Mouse (Mus musculus): ENCODE data around the gene Ednra. TPM values are rescaled to one million over a fixed set of nuclear protein-coding genes. Genes with fewer than 3 reads are reported as not detected.
"Not testable (repeated sequence)": the region's sequence is repeated elsewhere in the genome, so short reads cannot be mapped to it uniquely, and the experiment has no call there.

Ednra gene
- polyA plus RNA-seq, 1 experiment from 2014 or later, result 34.0 TPM

DNA sequence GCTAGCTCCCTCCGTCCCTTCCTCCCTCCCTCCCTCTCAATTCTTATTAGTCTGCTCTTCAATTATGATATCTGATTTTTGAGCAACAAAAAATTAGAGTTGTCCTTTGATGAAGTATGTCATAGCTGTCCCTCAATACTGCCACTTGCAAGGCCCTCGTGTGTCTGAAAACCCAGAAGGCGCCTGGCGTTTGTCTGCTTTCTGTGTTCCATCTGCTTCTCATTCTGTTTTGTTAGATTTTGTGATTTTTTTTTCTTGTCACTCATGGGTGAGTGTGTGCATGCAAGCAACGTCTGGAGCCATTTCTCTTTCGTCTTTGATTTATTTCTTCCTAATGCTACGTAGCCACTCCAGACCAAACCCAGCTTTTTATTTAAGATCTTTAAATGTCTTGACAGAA, 9.8 kb downstream of the Ednra start:
- Histone ChIP-seq H3K36me3 (peaks cover under 1% of the 10 kb centered on the region; the same call in 1 of the 2 replicates), H3K27ac (peak overlapping the region; percentile 57), H3K4me1 (peaks cover 37% of the 10 kb centered on the region), H3K4me2 (no peak overlapping the region), H3K9me3 (no peaks in the 10 kb centered on the region), H3K9ac (no peak overlapping the region), H3K27me3 (no peaks in the 10 kb centered on the region), H3K4me3 (no peak overlapping the region)
- no peak for ATAC-seq (ENCODE audit: insufficient number of reproducible peaks, low FRiP score, low TSS enrichment, low read depth)
- WGBS, result 36% methylated on average over 7 of the region's 7 CpGs

DNA sequence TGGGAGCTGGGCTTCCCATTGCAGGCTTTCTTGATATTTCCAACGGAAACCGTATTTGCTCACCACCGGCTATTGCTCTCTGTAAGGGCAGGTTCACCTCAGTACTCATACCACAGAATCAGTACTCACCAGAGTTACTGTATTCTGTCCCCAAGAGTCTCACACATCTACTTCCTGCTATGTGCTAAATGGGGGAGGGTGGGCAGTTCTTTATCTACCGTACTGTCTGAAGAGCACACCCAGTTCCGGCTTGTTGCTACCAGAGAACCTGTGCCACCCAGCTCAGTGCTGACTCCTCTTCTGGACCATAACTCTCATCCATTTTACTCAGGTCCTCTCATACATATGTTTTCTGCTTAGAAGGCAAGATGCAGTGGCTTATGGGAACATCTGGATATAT, 10.6 kb downstream of the Ednra start:
- ATAC-seq (ENCODE audit: insufficient number of reproducible peaks, low FRiP score, low TSS enrichment, low read depth), result no peak
- peaks cover 37% of the 10 kb centered on the region for H3K4me1 ChIP-seq
- no peak overlapping the region for H3K4me2 ChIP-seq
- H3K4me3 ChIP-seq, result no peak overlapping the region
- H3K36me3 ChIP-seq, result no peaks in the 10 kb centered on the region
- WGBS, result 51% methylated on average over 5 of the region's 5 CpGs
- H3K27me3 ChIP-seq, result no peaks in the 10 kb centered on the region
- no peak overlapping the region for H3K9ac ChIP-seq
- H3K9me3 ChIP-seq, result no peaks in the 10 kb centered on the region
- H3K27ac ChIP-seq, result peak overlapping the region; percentile 57; the same call in 1 of the 2 replicates

- H3K27ac ChIP-seq, result no peak overlapping the region
- H3K9me3 ChIP-seq, result no peaks in the 10 kb centered on the region
- ATAC-seq (ENCODE audit: insufficient number of reproducible peaks, low FRiP score, low TSS enrichment, low read depth), result no peak
- WGBS, result 89% methylated on average over 4 of the region's 4 CpGs
- H3K4me2 ChIP-seq, result no peak overlapping the region
- H3K27me3 ChIP-seq, result no peaks in the 10 kb centered on the region
- H3K4me3 ChIP-seq, result no peak overlapping the region
- 0 out of 2 replicates have a peak, but pooled peaks cover 2% of the 10 kb centered on the region for H3K4me1 ChIP-seq
- H3K9ac ChIP-seq, result no peak overlapping the region
- H3K36me3 ChIP-seq, result peaks cover 6% of the 10 kb centered on the region; the same call in 1 of the 2 replicates
Observed at GRCm38 (mm10) chr8:77704768-77705167, 19.5 kb downstream of the Ednra start.

DNA sequence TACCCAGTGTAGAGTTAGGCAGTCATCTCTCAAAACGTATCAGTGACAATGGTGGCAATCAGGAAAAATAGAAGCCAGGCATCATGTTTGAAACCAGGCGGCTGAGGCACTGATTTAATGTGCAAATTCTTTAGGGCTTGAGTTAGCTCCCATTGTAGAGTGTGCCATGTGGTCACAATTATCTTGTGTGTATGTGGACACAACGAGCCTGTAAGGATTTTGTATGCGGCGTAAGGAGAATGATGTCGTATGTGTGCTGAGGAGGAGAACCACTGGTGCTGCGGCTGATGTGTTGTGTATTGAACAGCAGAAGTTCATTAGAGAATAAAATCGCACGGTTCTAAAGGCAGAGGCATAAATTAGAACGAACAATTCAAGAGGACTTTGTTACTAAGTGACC, 26.2 kb downstream of the Ednra start:
- Histone ChIP-seq H3K27me3 (no peaks in the 10 kb centered on the region), H3K9me3 (no peaks in the 10 kb centered on the region), H3K4me2 (no peak overlapping the region), H3K4me1 (peaks cover 7% of the 10 kb centered on the region; the same call in 1 of the 2 replicates), H3K9ac (no peak overlapping the region), H3K36me3 (no peaks in the 10 kb centered on the region), H3K27ac (peak overlapping the region; percentile 14), H3K4me3 (no peak overlapping the region)
- ATAC-seq (ENCODE audit: insufficient number of reproducible peaks, low FRiP score, low TSS enrichment, low read depth), result no peak
- WGBS, result 40% methylated on average over 10 of the region's 10 CpGs

DNA sequence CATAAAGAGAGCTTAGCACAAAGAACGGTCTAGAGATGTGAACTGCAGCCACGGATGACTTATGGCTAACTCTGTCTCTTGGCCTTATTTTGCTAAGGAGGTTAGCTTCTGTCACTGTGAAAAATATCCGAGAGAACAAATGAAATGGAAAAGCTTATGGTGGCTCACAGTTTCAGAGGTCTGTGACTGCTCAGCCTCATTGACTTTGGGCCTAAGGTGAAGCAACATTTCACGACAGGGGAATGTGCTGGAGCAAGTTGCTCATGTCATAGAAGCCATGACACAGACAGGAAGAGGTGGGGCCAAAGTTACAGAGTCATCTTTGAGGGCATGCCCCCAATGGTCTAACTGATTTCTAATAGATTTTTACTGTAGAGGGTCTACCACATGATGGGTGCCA, 28.1 kb downstream of the Ednra start:
- H3K27ac ChIP-seq, result no peak overlapping the region
- H3K9ac ChIP-seq, result no peak overlapping the region
- no peaks in the 10 kb centered on the region for H3K36me3 ChIP-seq
- no peak overlapping the region for H3K4me2 ChIP-seq
- H3K9me3 ChIP-seq, result no peaks in the 10 kb centered on the region
- H3K4me3 ChIP-seq, result no peak overlapping the region
- WGBS, result 79% methylated on average over 4 of the region's 4 CpGs
- H3K27me3 ChIP-seq, result no peaks in the 10 kb centered on the region
- H3K4me1 ChIP-seq, result peaks cover 7% of the 10 kb centered on the region; the same call in 1 of the 2 replicates
- ATAC-seq (ENCODE audit: insufficient number of reproducible peaks, low FRiP score, low TSS enrichment, low read depth), result no peak

GRCm38 (mm10) chr8:77695486-77696058, 28.7 kb downstream of the Ednra start:
- no peaks in the 10 kb centered on the region for H3K9me3 ChIP-seq
- H3K4me1 ChIP-seq, result peaks cover 7% of the 10 kb centered on the region; the same call in 1 of the 2 replicates
- H3K9ac ChIP-seq, result no peak overlapping the region
- 26% methylated on average over 5 of the region's 5 CpGs for WGBS
- no peaks in the 10 kb centered on the region for H3K27me3 ChIP-seq
- H3K4me3 ChIP-seq, result no peak overlapping the region
- no peak for ATAC-seq (ENCODE audit: insufficient number of reproducible peaks, low FRiP score, low TSS enrichment, low read depth)
- no peak overlapping the region for H3K27ac ChIP-seq
- no peaks in the 10 kb centered on the region for H3K36me3 ChIP-seq
- H3K4me2 ChIP-seq, result no peak overlapping the region

DNA sequence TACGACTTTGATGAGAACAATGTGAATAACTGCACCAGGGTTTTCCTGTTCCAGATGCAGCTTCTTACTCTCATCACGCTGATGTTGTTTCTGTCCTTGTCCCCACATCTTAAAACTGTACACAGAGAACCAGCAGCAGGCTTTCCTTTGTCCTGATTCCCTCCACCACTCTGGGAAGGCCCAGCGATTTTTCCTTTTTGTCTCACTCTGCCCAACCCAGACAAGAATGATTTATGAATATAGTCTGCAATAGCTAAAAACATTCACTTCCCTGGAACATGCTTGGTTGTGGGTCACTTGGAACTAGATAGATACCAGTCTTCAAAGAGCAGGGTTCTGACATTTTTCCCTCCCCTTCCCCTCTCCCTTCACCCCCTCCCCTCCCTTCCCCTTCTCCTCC, 29.2 kb downstream of the Ednra start:
- Histone ChIP-seq H3K9ac (no peak overlapping the region), H3K4me1 (peaks cover 7% of the 10 kb centered on the region; the same call in 1 of the 2 replicates), H3K4me2 (no peak overlapping the region), H3K36me3 (no peaks in the 10 kb centered on the region), H3K9me3 (no peaks in the 10 kb centered on the region), H3K27ac (no peak overlapping the region), H3K4me3 (no peak overlapping the region), H3K27me3 (no peaks in the 10 kb centered on the region)
- WGBS, result 60% methylated on average over 3 of the region's 3 CpGs
- ATAC-seq (ENCODE audit: insufficient number of reproducible peaks, low FRiP score, low TSS enrichment, low read depth), result no peak

GRCm38 (mm10) chr8:77694588-77694987, 29.7 kb downstream of the Ednra start:
- no peak overlapping the region for H3K9ac ChIP-seq
- no peak overlapping the region for H3K4me3 ChIP-seq
- H3K9me3 ChIP-seq, result no peaks in the 10 kb centered on the region
- H3K27ac ChIP-seq, result no peak overlapping the region
- H3K27me3 ChIP-seq, result no peaks in the 10 kb centered on the region
- H3K4me2 ChIP-seq, result no peak overlapping the region
- 82% methylated on average over 4 of the region's 4 CpGs for WGBS
- ATAC-seq (ENCODE audit: insufficient number of reproducible peaks, low FRiP score, low TSS enrichment, low read depth), result no peak
- no peaks in the 10 kb centered on the region for H3K36me3 ChIP-seq
- H3K4me1 ChIP-seq, result peaks cover 7% of the 10 kb centered on the region; the same call in 1 of the 2 replicates

GRCm38 (mm10) chr8:77689421-77690059, 34.7 kb downstream of the Ednra start:
- H3K9ac ChIP-seq; H3K27me3 ChIP-seq; H3K4me3 ChIP-seq; H3K36me3 ChIP-seq; H3K4me2 ChIP-seq; H3K27ac ChIP-seq; ATAC-seq (ENCODE audit: insufficient number of reproducible peaks, low FRiP score, low TSS enrichment, low read depth); H3K4me1 ChIP-seq; H3K9me3 ChIP-seq: not testable (repeated sequence)
- WGBS, result 88% methylated on average over 7 of the region's 7 CpGs

GRCm38 (mm10) chr8:77688978-77689377, 35.3 kb downstream of the Ednra start:
- H3K4me2 ChIP-seq, result no peak overlapping the region
- H3K9me3 ChIP-seq, result no peaks in the 10 kb centered on the region
- no peak overlapping the region for H3K27ac ChIP-seq
- no peak overlapping the region for H3K9ac ChIP-seq
- H3K4me3 ChIP-seq, result no peak overlapping the region
- WGBS, result 70% methylated on average over 5 of the region's 5 CpGs
- no peaks in the 10 kb centered on the region for H3K27me3 ChIP-seq
- no peak for ATAC-seq (ENCODE audit: insufficient number of reproducible peaks, low FRiP score, low TSS enrichment, low read depth)
- no peaks in the 10 kb centered on the region for H3K36me3 ChIP-seq
- no peaks in the 10 kb centered on the region for H3K4me1 ChIP-seq

DNA sequence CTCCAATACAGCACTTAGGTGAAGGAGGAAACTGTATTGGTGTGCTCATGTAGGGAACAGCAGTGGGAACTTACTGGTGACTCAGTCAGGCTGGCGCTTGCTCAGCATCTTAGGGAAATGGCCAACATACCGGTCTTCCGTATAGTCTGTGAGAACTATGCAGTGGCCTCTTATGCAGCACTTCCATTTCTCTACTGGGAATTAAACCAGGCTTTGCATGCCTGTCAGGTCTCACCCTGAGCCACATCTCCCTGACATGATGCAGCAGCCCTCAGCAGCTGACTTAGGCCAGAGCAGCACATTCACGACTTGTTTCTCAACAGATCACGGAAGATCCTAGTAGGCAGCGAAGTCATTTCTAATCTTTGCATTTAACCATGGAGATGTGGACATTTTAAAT, 39.9 kb downstream of the Ednra start:
- Histone ChIP-seq H3K4me2 (no peak overlapping the region), H3K4me1 (0 out of 2 replicates have a peak, but pooled peaks cover 8% of the 10 kb centered on the region), H3K27ac (no peak overlapping the region), H3K9me3 (no peaks in the 10 kb centered on the region), H3K36me3 (no peaks in the 10 kb centered on the region), H3K27me3 (no peaks in the 10 kb centered on the region), H3K9ac (no peak overlapping the region), H3K4me3 (no peak overlapping the region)
- no peak for ATAC-seq (ENCODE audit: insufficient number of reproducible peaks, low FRiP score, low TSS enrichment, low read depth)
- WGBS, result 83% methylated on average over 6 of the region's 6 CpGs

GRCm38 (mm10) chr8:77683356-77684106, 40.7 kb downstream of the Ednra start:
- Histone ChIP-seq H3K27me3 (no peaks in the 10 kb centered on the region), H3K36me3 (no peaks in the 10 kb centered on the region), H3K9me3 (no peaks in the 10 kb centered on the region), H3K4me1 (0 out of 2 replicates have a peak, but pooled peaks cover 8% of the 10 kb centered on the region), H3K4me2 (no peak overlapping the region), H3K9ac (no peak overlapping the region), H3K27ac (no peak overlapping the region; the same call in 1 of the 2 replicates), H3K4me3 (no peak overlapping the region)
- no peak for ATAC-seq (ENCODE audit: insufficient number of reproducible peaks, low FRiP score, low TSS enrichment, low read depth)
- 74% methylated on average over 6 of the region's 6 CpGs for WGBS
